Mouse (Mus musculus) limb, embryonic 11.5 days (tissue): ENCODE results near the gene Cmip. TPM values are rescaled to one million over a fixed set of nuclear protein-coding genes. Genes with fewer than 3 reads are reported as not detected.
A peak's percentile ranks its signal among the peaks of the same experiment; 100 is the strongest.

Source experiments
- ATAC-seq: fragments of 200-750 bp; cut with Nextera tagmentation; 2 replicates; pipeline ENCODE4 v1.8.0; 2017; ENCODE audit warnings: low read depth; ENCODE audit not compliant: insufficient number of reproducible peaks, low FRiP score, low TSS enrichment
- DNase-seq: peaks from one replicate; pipeline ENCODE4 v3.0.0-alpha.2; 2015; ENCODE audit warnings: low spot score
- H3K27ac ChIP-seq: fragments of 300-500 bp; sonication (generic); replicated peaks from 2 replicates; pipeline ENCODE4 v1.5.1; 2014; ENCODE audit warnings: low read depth, mild to moderate bottlenecking, low read length
- H3K27me3 ChIP-seq: fragments of 300-500 bp; sonication (generic); 2 replicates; pipeline ENCODE4 v1.6.1; 2014; ENCODE audit warnings: mild to moderate bottlenecking, low read length, mixed read lengths; ENCODE audit not compliant: control insufficient read depth, insufficient read depth
- H3K36me3 ChIP-seq: fragments of 300-500 bp; sonication (generic); 2 replicates; pipeline ENCODE4 v1.6.1; 2014; ENCODE audit warnings: mild to moderate bottlenecking, low read length, moderate library complexity, mixed read lengths; ENCODE audit not compliant: control insufficient read depth, insufficient read depth
- H3K4me1 ChIP-seq: fragments of 300-500 bp; sonication (generic); 2 replicates; pipeline ENCODE4 v1.6.1; 2014; ENCODE audit warnings: low read length, mixed read lengths; ENCODE audit not compliant: control insufficient read depth, insufficient read depth
- H3K4me2 ChIP-seq: fragments of 300-500 bp; sonication (generic); 2 replicates; pipeline ENCODE4 v1.6.1; 2014; ENCODE audit warnings: low read depth, mild to moderate bottlenecking, moderate library complexity; ENCODE audit not compliant: severe bottlenecking
- H3K4me3 ChIP-seq: fragments of 300-500 bp; sonication (generic); 2 replicates; pipeline ENCODE4 v1.5.1; 2014; ENCODE audit warnings: low read depth, low read length
- H3K9ac ChIP-seq: fragments of 300-500 bp; sonication (generic); 2 replicates; pipeline ENCODE4 v1.6.1; 2014; ENCODE audit warnings: mild to moderate bottlenecking, low read length
- H3K9me3 ChIP-seq: fragments of 300-500 bp; sonication (generic); 2 replicates; pipeline ENCODE4 v1.6.1; 2016; ENCODE audit warnings: low read length; ENCODE audit not compliant: control insufficient read depth
- WGBS: fragments of 180-500 bp; shearing (Covaris S2); extraction: QIAGEN DNeasy Blood & Tissue Kit; methylation state at CpG from one replicate; pipeline ENCODE4 v1.1.7; 2014; 5-methylcytosine and 5-hydroxymethylcytosine counted together
- polyA plus RNA-seq: library from polyadenylated mRNA; unstranded; fragments of >200 nt; fragmentation: Nextera tagmentation; extraction: Ambion mirVana; gene quantifications from 2 replicates; pipeline ENCODE4 v1.2.1, GENCODE M21; 2014

The Cmip gene
- polyA plus RNA-seq, 1 experiment from 2014 or later: 14.3 TPM

GRCm38 (mm10) chr8:117260234-117260929 lies 3.5 kb downstream of the Cmip start:
- Histone ChIP-seq H3K36me3 (no peaks in the 10 kb centered on the region), H3K4me3 (no peak overlapping the region), H3K9ac (0 out of 2 replicates have a peak overlapping the region, but pooled peaks have one; percentile 5), H3K27ac (no peak overlapping the region), H3K4me2 (peak overlapping the region; percentile 22; the same call in 1 of the 2 replicates), H3K9me3 (no peaks in the 10 kb centered on the region), H3K4me1 (peaks cover 30% of the 10 kb centered on the region), H3K27me3 (no peaks in the 10 kb centered on the region)
- 47% methylated on average over 14 of the region's 14 CpGs for whole genome bisulfite sequencing
- no peak for DNase-seq
- ATAC-seq: no peak

- H3K27ac ChIP-seq: no peak overlapping the region
- H3K36me3 ChIP-seq: no peaks in the 10 kb centered on the region
- ATAC-seq (no peak), DNase-seq (no peak)
- H3K9me3 ChIP-seq: no peaks in the 10 kb centered on the region
- WGBS: 64% methylated on average over 14 of the region's 14 CpGs
- H3K9ac ChIP-seq: no peak overlapping the region
- H3K4me3 ChIP-seq: no peak overlapping the region
- peaks cover 30% of the 10 kb centered on the region for H3K4me1 ChIP-seq
- no peak overlapping the region for H3K4me2 ChIP-seq
- H3K27me3 ChIP-seq: no peaks in the 10 kb centered on the region
These were observed 4.1 kb downstream of the Cmip start for GRCm38 (mm10) chr8:117260930-117261475.

GRCm38 (mm10) chr8:117261702-117262101 lies 4.8 kb downstream of the Cmip start:
- Histone ChIP-seq H3K36me3 (no peaks in the 10 kb centered on the region), H3K27ac (no peak overlapping the region), H3K4me3 (no peak overlapping the region), H3K27me3 (no peaks in the 10 kb centered on the region), H3K4me2 (no peak overlapping the region), H3K9me3 (no peaks in the 10 kb centered on the region), H3K9ac (no peak overlapping the region), H3K4me1 (peaks cover 30% of the 10 kb centered on the region)
- ATAC-seq (no peak), DNase-seq (no peak)
- 19% methylated on average over 9 of the region's 9 CpGs for WGBS

- H3K4me2 ChIP-seq: no peak overlapping the region
- no peaks in the 10 kb centered on the region for H3K36me3 ChIP-seq
- H3K9me3 ChIP-seq: no peaks in the 10 kb centered on the region
- no peaks in the 10 kb centered on the region for H3K27me3 ChIP-seq
- ATAC-seq: no peak
- no peak overlapping the region for H3K27ac ChIP-seq
- H3K4me3 ChIP-seq: no peak overlapping the region
- no peak for DNase-seq
- 78% methylated on average over 8 of the region's 8 CpGs for WGBS
- no peak overlapping the region for H3K9ac ChIP-seq
- peaks cover 30% of the 10 kb centered on the region for H3K4me1 ChIP-seq
These were observed 5.8 kb downstream of the Cmip start for GRCm38 (mm10) chr8:117262685-117263084.

- no peaks in the 10 kb centered on the region for H3K27me3 ChIP-seq
- DNase-seq (no peak), ATAC-seq (no peak)
- H3K36me3 ChIP-seq: 0 out of 2 replicates have a peak, but pooled peaks cover 2% of the 10 kb centered on the region
- H3K27ac ChIP-seq: no peak overlapping the region
- 68% methylated on average over 6 of the region's 6 CpGs for WGBS
- H3K4me3 ChIP-seq: no peak overlapping the region
- H3K4me1 ChIP-seq: peaks cover 30% of the 10 kb centered on the region
- no peaks in the 10 kb centered on the region for H3K9me3 ChIP-seq
- H3K9ac ChIP-seq: no peak overlapping the region
- H3K4me2 ChIP-seq: no peak overlapping the region
These were observed 6.6 kb downstream of the Cmip start for GRCm38 (mm10) chr8:117263442-117263841.

GRCm38 (mm10) chr8:117265079-117265478 lies 8.2 kb downstream of the Cmip start:
- Histone ChIP-seq H3K4me3 (no peak overlapping the region), H3K4me2 (no peak overlapping the region), H3K27ac (no peak overlapping the region), H3K36me3 (0 out of 2 replicates have a peak, but pooled peaks cover 2% of the 10 kb centered on the region), H3K9ac (no peak overlapping the region), H3K9me3 (no peaks in the 10 kb centered on the region), H3K4me1 (peaks cover 14% of the 10 kb centered on the region), H3K27me3 (no peaks in the 10 kb centered on the region)
- 87% methylated on average over 5 of the region's 5 CpGs for WGBS
- no peak for ATAC-seq
- no peak for DNase-seq

GRCm38 (mm10) chr8:117267403-117268129 lies 10.7 kb downstream of the Cmip start:
- ATAC-seq (no peak), DNase-seq (no peak)
- Histone ChIP-seq H3K9me3 (no peaks in the 10 kb centered on the region), H3K27me3 (no peaks in the 10 kb centered on the region), H3K36me3 (0 out of 2 replicates have a peak, but pooled peaks cover 2% of the 10 kb centered on the region), H3K9ac (no peak overlapping the region), H3K4me1 (no peaks in the 10 kb centered on the region), H3K4me2 (no peak overlapping the region), H3K27ac (no peak overlapping the region), H3K4me3 (no peak overlapping the region)
- WGBS: 85% methylated on average over 11 of the region's 11 CpGs

GRCm38 (mm10) chr8:117278234-117278633 lies 21.4 kb downstream of the Cmip start:
- 0 out of 2 replicates have a peak overlapping the region, but pooled peaks have one; percentile 42 for H3K27ac ChIP-seq
- H3K9ac ChIP-seq: no peak overlapping the region

More at GRCm38 (mm10) chr8:117278234-117278633, 21.4 kb downstream of the Cmip start:
- Histone ChIP-seq H3K4me2 (no peak overlapping the region), H3K9me3 (no peaks in the 10 kb centered on the region), H3K36me3 (no peaks in the 10 kb centered on the region), H3K4me1 (0 out of 2 replicates have a peak, but pooled peaks cover 5% of the 10 kb centered on the region), H3K27me3 (no peaks in the 10 kb centered on the region), H3K4me3 (no peak overlapping the region)
- DNase-seq (no peak), ATAC-seq (no peak)
- 95% methylated on average over 10 of the region's 10 CpGs for WGBS
